Mouse (Mus musculus) heart, embryonic 14.5 days (tissue): Measurements from ENCODE around the gene Itgad. TPM values are rescaled to one million over a fixed set of nuclear protein-coding genes. Genes with fewer than 3 reads are reported as not detected.

ENCODE experiments used
- ATAC-seq: fragments of 200-750 bp; cut with Nextera tagmentation; 2 replicates; pipeline ENCODE4 v1.8.0; 2017; ENCODE audit warnings: low read depth, moderate TSS enrichment; ENCODE audit not compliant: insufficient number of reproducible peaks, insufficient read depth, low FRiP score
- H3K27ac ChIP-seq, 2 experiments: fragments of 200-500 bp in 1 of 2; fragments of 300-500 bp in 1 of 2; sonication (generic) in 1 of 2; replicated peaks in 1 of 2; 2 replicates each; pipeline ENCODE4 v1.5.1; 2012 to 2014; ENCODE audit warnings: low read depth in 2 of 2, low read length in 2 of 2, control low read depth in 1 of 2, mild to moderate bottlenecking in 1 of 2, mixed read lengths in 1 of 2; ENCODE audit not compliant: control insufficient read depth in 1 of 2, insufficient read depth in 1 of 2
- H3K27me3 ChIP-seq: fragments of 300-500 bp; sonication (generic); 2 replicates; pipeline ENCODE4 v1.6.1; 2014; ENCODE audit warnings: mild to moderate bottlenecking, low read length, control low read depth; ENCODE audit not compliant: control insufficient read depth, insufficient read depth
- H3K36me3 ChIP-seq: fragments of 300-500 bp; sonication (generic); 2 replicates; pipeline ENCODE4 v1.6.1; 2014; ENCODE audit warnings: mild to moderate bottlenecking, control low read depth, low read length, mixed read lengths; ENCODE audit not compliant: control insufficient read depth, insufficient read depth
- H3K4me1 ChIP-seq, 2 experiments: fragments of 200-500 bp in 1 of 2; fragments of 300-500 bp in 1 of 2; sonication (generic) in 1 of 2; 2 replicates each; pipeline ENCODE4 v1.6.1; 2012 to 2014; ENCODE audit warnings: low read length in 2 of 2, control low read depth in 1 of 2, mixed read lengths in 1 of 2; ENCODE audit not compliant: control insufficient read depth in 2 of 2, insufficient read depth in 2 of 2
- H3K4me2 ChIP-seq: fragments of 300-500 bp; sonication (generic); 2 replicates; pipeline ENCODE4 v1.6.1; 2014; ENCODE audit warnings: mild to moderate bottlenecking, low read length
- H3K4me3 ChIP-seq, 2 experiments: fragments of 200-500 bp in 1 of 2; fragments of 300-500 bp in 1 of 2; sonication (generic) in 1 of 2; 2 replicates each; pipeline ENCODE4 v1.5.1; 2012 to 2014; ENCODE audit warnings: low read length in 2 of 2, mild to moderate bottlenecking in 2 of 2, control low read depth in 1 of 2, low read depth in 1 of 2, moderate library complexity in 1 of 2; ENCODE audit not compliant: control insufficient read depth in 1 of 2, insufficient read depth in 1 of 2
- H3K9ac ChIP-seq: fragments of 300-500 bp; sonication (generic); 2 replicates; pipeline ENCODE4 v1.6.1; 2014; ENCODE audit warnings: mild to moderate bottlenecking, low read length
- H3K9me3 ChIP-seq: fragments of 300-500 bp; sonication (generic); 2 replicates; pipeline ENCODE4 v1.6.1; 2016; ENCODE audit warnings: low read length, control low read depth; ENCODE audit not compliant: control insufficient read depth
- WGBS: fragments of 180-500 bp; shearing (Covaris S2); extraction: QIAGEN DNeasy Blood & Tissue Kit; methylation state at CpG from one replicate; pipeline ENCODE4 v1.1.7; 2014; 5-methylcytosine and 5-hydroxymethylcytosine counted together
- polyA plus RNA-seq: library from polyadenylated mRNA; unstranded; fragments of >200 nt; fragmentation: Nextera tagmentation; extraction: Ambion mirVana; gene quantifications from 2 replicates; pipeline ENCODE4 v1.2.1, GENCODE M21; 2014

Itgad gene
- polyA plus RNA-seq, 1 experiment from 2014 or later, result 0.45 TPM

DNA sequence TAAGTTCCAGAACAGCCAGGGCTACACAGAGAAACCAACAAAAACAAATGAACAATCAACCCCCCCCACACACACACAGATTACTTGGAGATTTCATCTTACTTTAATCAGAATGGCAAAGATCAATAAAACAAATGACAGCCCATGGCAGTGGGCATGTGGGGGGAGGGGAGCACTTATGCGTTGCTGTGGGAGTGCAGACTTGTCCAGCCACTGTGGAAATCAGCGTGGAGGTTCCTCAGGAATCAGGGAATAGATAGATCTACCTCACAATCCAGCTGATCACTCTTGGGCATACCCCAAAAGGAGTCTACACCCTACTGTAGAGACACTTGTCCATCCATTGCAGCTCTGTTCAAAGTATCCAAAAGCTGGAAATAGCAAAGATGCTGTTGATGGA is 100.8 kb downstream of the Itgad start:
- Histone ChIP-seq H3K36me3 (peaks cover 47% of the 10 kb centered on the region), H3K27ac (no peak overlapping the region), H3K9ac (no peak overlapping the region), H3K9me3 (no peaks in the 10 kb centered on the region), H3K4me1 (peaks cover 12 to 14% of the 10 kb centered on the region in 2 experiments), H3K4me2 (no peak overlapping the region), H3K4me3 (no peak overlapping the region), H3K27me3 (no peaks in the 10 kb centered on the region)
- WGBS, result 60% methylated on average over 2 of the region's 2 CpGs
- ATAC-seq, result no peak

DNA sequence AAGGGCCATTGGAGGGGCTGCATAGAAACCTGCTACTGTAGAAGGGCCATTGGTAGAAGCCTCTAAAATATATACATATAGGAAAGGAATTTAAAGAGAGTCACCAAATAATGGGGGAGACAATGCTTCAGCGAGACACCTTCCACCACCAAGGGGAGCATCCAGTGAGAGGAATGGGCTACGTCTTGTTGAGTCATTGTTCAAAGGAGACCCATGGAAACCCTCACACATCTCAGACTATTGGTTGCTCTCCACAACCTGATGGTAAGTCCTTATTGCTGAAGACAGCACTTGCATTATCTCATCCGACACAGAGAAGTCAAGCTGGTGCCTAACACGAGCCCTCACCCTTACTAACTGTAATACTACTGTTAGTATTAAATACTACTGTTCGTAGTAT is 101.6 kb downstream of the Itgad start:
- ATAC-seq, result no peak
- H3K27me3 ChIP-seq, result no peaks in the 10 kb centered on the region
- WGBS, result 88% methylated on average over 5 of the region's 5 CpGs
- H3K9ac ChIP-seq, result no peak overlapping the region
- no peak overlapping the region for H3K4me3 ChIP-seq
- H3K9me3 ChIP-seq, result no peaks in the 10 kb centered on the region
- H3K27ac ChIP-seq, result no peak overlapping the region
- H3K4me1 ChIP-seq, result peaks cover 12 to 14% of the 10 kb centered on the region in 2 experiments
- peaks cover 39% of the 10 kb centered on the region for H3K36me3 ChIP-seq
- H3K4me2 ChIP-seq, result no peak overlapping the region

GRCm38 (mm10) chr7:128256783-128257334 is 102.7 kb downstream of the Itgad start:
- Histone ChIP-seq H3K27ac (peak overlapping the region in 1 of 2 experiments; percentile 62; a peak in 2 of 4 replicates), H3K9me3 (no peaks in the 10 kb centered on the region), H3K4me3 (no peak overlapping the region), H3K36me3 (peaks cover 28% of the 10 kb centered on the region), H3K27me3 (no peaks in the 10 kb centered on the region), H3K4me2 (peak overlapping the region; percentile 32), H3K9ac (peak overlapping the region; percentile 21), H3K4me1 (peaks cover 12 to 14% of the 10 kb centered on the region in 2 experiments)
- 0 out of 2 replicates have a peak, but pooled peaks have one; percentile 40 for ATAC-seq
- WGBS, result 12% methylated on average over 5 of the region's 5 CpGs

DNA sequence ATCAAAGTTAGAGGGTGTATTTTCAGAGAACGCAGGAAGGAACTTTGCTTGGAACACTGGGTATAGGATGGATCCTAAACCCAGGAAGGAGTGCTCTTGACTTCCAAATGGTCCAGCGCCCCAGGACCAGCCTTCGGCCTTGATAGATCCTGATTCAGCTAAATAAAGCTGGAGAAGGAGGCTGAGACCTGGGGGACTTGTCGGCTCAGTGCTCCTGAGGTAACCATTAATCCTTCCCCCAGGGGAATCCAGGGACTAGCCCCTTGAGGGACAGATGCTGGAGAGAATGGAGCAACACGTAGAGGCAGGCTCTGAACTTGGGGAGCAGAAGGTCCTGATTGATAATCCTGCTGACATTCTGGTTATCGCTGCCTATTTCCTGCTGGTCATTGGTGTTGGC is 111.2 kb downstream of the Itgad start, which contains the start of gene Slc5a2:
TSS of gene Slc5a2 (plus strand) at position 247 of the 400 bp plus-strand sequence.
- H3K27me3 ChIP-seq, result no peaks in the 10 kb centered on the region
- H3K9ac ChIP-seq, result no peak within 1 kb of the TSS
- H3K4me3 ChIP-seq, result no peak within 1 kb of the TSS
- no peak within 1 kb of the TSS for H3K4me2 ChIP-seq
- no peaks in the 10 kb centered on the region for H3K9me3 ChIP-seq
- H3K36me3 ChIP-seq, result no peaks in the 10 kb centered on the region
- 83% methylated on average over 6 of the region's 6 CpGs for WGBS
- H3K4me1 ChIP-seq, result peaks cover 0 to 4% of the 10 kb centered on the region in 2 experiments; a peak in 2 of 4 replicates
- H3K27ac ChIP-seq, result no peak within 1 kb of the TSS
- no peak for ATAC-seq

GRCm38 (mm10) chr7:128266056-128266455 is 111.9 kb downstream of the Itgad start:
- Histone ChIP-seq H3K4me1 (peaks cover 0 to 7% of the 10 kb centered on the region in 2 experiments; a peak in 3 of 4 replicates), H3K4me2 (no peak overlapping the region), H3K9ac (no peak overlapping the region), H3K9me3 (no peaks in the 10 kb centered on the region), H3K27ac (no peak overlapping the region), H3K27me3 (no peaks in the 10 kb centered on the region), H3K36me3 (no peaks in the 10 kb centered on the region), H3K4me3 (no peak overlapping the region)
- WGBS, result 75% methylated on average over 5 of the region's 5 CpGs
- ATAC-seq, result no peak

- Histone ChIP-seq H3K27me3 (no peaks in the 10 kb centered on the region), H3K4me2 (no peak overlapping the region), H3K4me1 (peaks cover 0 to 7% of the 10 kb centered on the region in 2 experiments; a peak in 3 of 4 replicates), H3K9ac (no peak overlapping the region), H3K27ac (no peak overlapping the region), H3K36me3 (peaks cover 12% of the 10 kb centered on the region), H3K9me3 (no peaks in the 10 kb centered on the region), H3K4me3 (no peak overlapping the region)
- 61% methylated on average over 13 of the region's 13 CpGs for WGBS
- ATAC-seq, result no peak
Measured at GRCm38 (mm10) chr7:128267391-128267790, 113.2 kb downstream of the Itgad start.

- Histone ChIP-seq H3K36me3 (peaks cover 15% of the 10 kb centered on the region), H3K4me2 (no peak overlapping the region), H3K4me3 (no peak overlapping the region), H3K9ac (no peak overlapping the region), H3K27me3 (no peaks in the 10 kb centered on the region), H3K4me1 (peaks cover 0 to 7% of the 10 kb centered on the region in 2 experiments; a peak in 3 of 4 replicates), H3K27ac (no peak overlapping the region), H3K9me3 (no peaks in the 10 kb centered on the region)
- WGBS, result 76% methylated on average over 7 of the region's 7 CpGs
- ATAC-seq, result no peak
Measured at GRCm38 (mm10) chr7:128267813-128268212, 113.6 kb downstream of the Itgad start.

DNA sequence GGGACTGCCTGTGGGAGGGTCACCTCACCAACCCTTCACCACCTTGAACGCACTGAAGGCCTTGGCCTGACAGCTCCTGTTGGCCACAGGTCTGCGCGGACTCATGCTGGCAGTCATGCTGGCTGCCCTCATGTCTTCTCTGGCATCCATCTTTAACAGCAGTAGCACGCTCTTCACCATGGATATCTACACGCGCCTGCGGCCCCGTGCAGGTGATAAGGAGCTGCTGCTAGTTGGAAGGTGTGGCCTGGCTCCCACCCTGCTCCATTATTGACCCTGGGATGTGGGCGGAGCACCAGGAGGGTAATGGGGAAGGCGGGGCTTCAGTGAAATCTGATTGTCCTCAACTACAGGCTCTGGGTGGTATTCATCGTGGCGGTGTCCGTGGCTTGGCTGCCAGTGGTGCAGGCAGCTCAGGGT is 116.3 kb downstream of the Itgad start:
- ATAC-seq, result peak; percentile 53; the same call in 1 of the 2 replicates
- Histone ChIP-seq H3K27ac (no peak overlapping the region), H3K4me2 (peak overlapping the region; percentile 30; the same call in 1 of the 2 replicates), H3K4me3 (no peak overlapping the region), H3K27me3 (no peaks in the 10 kb centered on the region), H3K9me3 (no peaks in the 10 kb centered on the region), H3K4me1 (peaks cover 0 to 7% of the 10 kb centered on the region in 2 experiments; a peak in 3 of 4 replicates), H3K9ac (no peak overlapping the region), H3K36me3 (peaks cover 41% of the 10 kb centered on the region)
- WGBS, result 25% methylated on average over 13 of the region's 13 CpGs
